Mouse (Mus musculus) G1E (cell line): ENCODE results near the gene Gm8297. TPM values are rescaled to one million over a fixed set of nuclear protein-coding genes. Genes with fewer than 3 reads are reported as not detected.
"Not testable (repeated sequence)": the region's sequence is repeated elsewhere in the genome, so short reads cannot be mapped to it uniquely, and the experiment has no call there.

Experiments
- ATAC-seq: 2 replicates; pipeline ENCODE4 v1.8.0; 2016; ENCODE audit warnings: mild to moderate bottlenecking; ENCODE audit not compliant: insufficient number of reproducible peaks, poor library complexity, low FRiP score, severe bottlenecking; ENCODE audit errors: extremely low read depth
- DNase-seq: peaks from one replicate; pipeline ENCODE4 v3.0.0; 2012; ENCODE audit warnings: low spot score
- H3K27me3 ChIP-seq: 2 replicates; pipeline ENCODE4 v1.6.1; 2012; ENCODE audit warnings: mild to moderate bottlenecking, low read length, inconsistent platforms; ENCODE audit not compliant: insufficient read depth
- H3K36me3 ChIP-seq: replicated peaks from 2 replicates; pipeline ENCODE3; 2012; ENCODE audit warnings: mild to moderate bottlenecking, inconsistent platforms
- H3K4me1 ChIP-seq: 2 replicates; pipeline ENCODE4 v1.6.1; 2012; ENCODE audit warnings: low read depth, low read length, inconsistent platforms, mixed read lengths; ENCODE audit not compliant: insufficient read depth
- H3K4me3 ChIP-seq: 2 replicates; pipeline ENCODE4 v1.5.1; 2012; ENCODE audit warnings: low read depth, mild to moderate bottlenecking, inconsistent platforms, low read length, moderate library complexity, mixed read lengths
- H3K9me3 ChIP-seq: replicated peaks from 2 replicates; pipeline ENCODE4 v1.6.1; 2012; ENCODE audit warnings: inconsistent platforms
- polyA plus RNA-seq: library from polyadenylated mRNA; stranded (reverse); fragments of >175 nt; gene quantifications from 2 replicates; pipeline ENCODE4 v1.2.3, GENCODE M21; 2012
- total RNA-seq, 2 experiments: library from RNA; stranded (forward) in 1 of 2; stranded (reverse) in 1 of 2; fragments of 200-1000 nt in 1 of 2; fragments of >200 nt in 1 of 2; fragmentation: Nextera tagmentation in 1 of 2; gene quantifications; 2 replicates each; pipeline ENCODE4 v1.2.3; 2014 to 2017

Gm8297 gene
- not detected in 2 replicates for total RNA-seq (2014; fragmentation: Nextera tagmentation)
- total RNA-seq (2017), result 0.23 and 0.44 TPM in 2 replicates
- polyA plus RNA-seq, result not detected in 2 replicates

- not testable (repeated sequence) for H3K4me3 ChIP-seq, H3K9me3 ChIP-seq, H3K27me3 ChIP-seq, DNase-seq, H3K4me1 ChIP-seq, ATAC-seq, H3K36me3 ChIP-seq
Observed at GRCm38 (mm10) chr14:4983635-4984034, at the start of gene Gm8297. TSS of gene Gm8297 (plus strand) at chr14:4983935.

GRCm38 (mm10) chr14:5015591-5015990, 31.9 kb downstream of the Gm8297 start, which contains the start of gene Gm3298:
TSS of gene Gm3298 (plus strand) at chr14:5015891.
- H3K9me3 ChIP-seq, H3K4me3 ChIP-seq, ATAC-seq, H3K27me3 ChIP-seq, DNase-seq, H3K4me1 ChIP-seq, H3K36me3 ChIP-seq: not testable (repeated sequence)

Other genes starting within 250 kb of the Gm8297 start
- gene Gm9602, start 207.6 kb upstream of the Gm8297 start, total RNA-seq (2014; fragmentation: Nextera tagmentation), result not detected in 2 replicates
- gene Gm9602, start 207.6 kb upstream of the Gm8297 start, total RNA-seq (2017), result 0.12 and 0.60 TPM in 2 replicates
- gene Gm9602, start 207.6 kb upstream of the Gm8297 start, polyA plus RNA-seq, result not detected in 2 replicates
- not detected in 2 replicates for gene Gm3269, start 145.8 kb upstream of the Gm8297 start, total RNA-seq (2014; fragmentation: Nextera tagmentation)
- not detected in 2 replicates for gene Gm3269, start 145.8 kb upstream of the Gm8297 start, total RNA-seq (2017)
- gene Gm3269, start 145.8 kb upstream of the Gm8297 start, polyA plus RNA-seq, result not detected in 2 replicates
- gene Gm3264, start 128.4 kb upstream of the Gm8297 start, total RNA-seq (2014; fragmentation: Nextera tagmentation), result not detected in 2 replicates
- gene Gm3264, start 128.4 kb upstream of the Gm8297 start, total RNA-seq (2017), result not detected in 2 replicates
- gene Gm3264, start 128.4 kb upstream of the Gm8297 start, polyA plus RNA-seq, result not detected in 2 replicates
- gene Gm3278, start 91.5 kb upstream of the Gm8297 start, total RNA-seq (2014; fragmentation: Nextera tagmentation), result not detected in 2 replicates
- gene Gm3278, start 91.5 kb upstream of the Gm8297 start, total RNA-seq (2017), result 0.12 TPM in 1 of 2 replicates, not detected in the other
- gene Gm3278, start 91.5 kb upstream of the Gm8297 start, polyA plus RNA-seq, result not detected in 2 replicates
- not detected in 2 replicates for gene Gm3298, start 32.0 kb downstream of the Gm8297 start, total RNA-seq (2014; fragmentation: Nextera tagmentation)
- not detected in 2 replicates for gene Gm3298, start 32.0 kb downstream of the Gm8297 start, total RNA-seq (2017)
- gene Gm3298, start 32.0 kb downstream of the Gm8297 start, polyA plus RNA-seq, result not detected in 2 replicates
- gene 4930555G01Rik, start 66.7 kb downstream of the Gm8297 start, total RNA-seq (2014; fragmentation: Nextera tagmentation), result not detected in 2 replicates
- 0.33 TPM in 1 of 2 replicates, not detected in the other for gene 4930555G01Rik, start 66.7 kb downstream of the Gm8297 start, total RNA-seq (2017)
- gene 4930555G01Rik, start 66.7 kb downstream of the Gm8297 start, polyA plus RNA-seq, result not detected in 2 replicates
- gene Gm8281, start 87.1 kb downstream of the Gm8297 start, total RNA-seq (2014; fragmentation: Nextera tagmentation), result not detected in 2 replicates
- gene Gm8281, start 87.1 kb downstream of the Gm8297 start, total RNA-seq (2017), result not detected in 2 replicates
- gene Gm8281, start 87.1 kb downstream of the Gm8297 start, polyA plus RNA-seq, result not detected in 2 replicates
- not detected in 2 replicates for gene Gm8279, start 147.6 kb downstream of the Gm8297 start, total RNA-seq (2014; fragmentation: Nextera tagmentation)
- 0.17 TPM in 1 of 2 replicates, not detected in the other for gene Gm8279, start 147.6 kb downstream of the Gm8297 start, total RNA-seq (2017)
- gene Gm8279, start 147.6 kb downstream of the Gm8297 start, polyA plus RNA-seq, result not detected in 2 replicates
- gene Gm3317, start 180.6 kb downstream of the Gm8297 start, total RNA-seq (2014; fragmentation: Nextera tagmentation), result not detected in 2 replicates
- gene Gm3317, start 180.6 kb downstream of the Gm8297 start, total RNA-seq (2017), result not detected in 2 replicates
- gene Gm3317, start 180.6 kb downstream of the Gm8297 start, polyA plus RNA-seq, result not detected in 2 replicates
- not detected in 2 replicates for gene Gm8271, start 201.9 kb downstream of the Gm8297 start, total RNA-seq (2014; fragmentation: Nextera tagmentation)
- 0.11 TPM in 1 of 2 replicates, not detected in the other for gene Gm8271, start 201.9 kb downstream of the Gm8297 start, total RNA-seq (2017)
- gene Gm8271, start 201.9 kb downstream of the Gm8297 start, polyA plus RNA-seq, result not detected in 2 replicates